Mouse (Mus musculus) layer of hippocampus, postnatal 14 days (tissue): ENCODE results near the gene Khdrbs1. TPM values are rescaled to one million over a fixed set of nuclear protein-coding genes. Genes with fewer than 3 reads are reported as not detected.

Experiments
- DNase-seq, 2 experiments: peaks; one replicate each; pipeline ENCODE4 v3.0.0; 2021 to 2022; ENCODE audit warnings: low spot score in 2 of 2, mixed read lengths in 1 of 2
- microRNA-seq, 2 experiments: library from miRNA; unstranded; fragments of <30 nt; microRNA quantifications; one replicate each; pipeline ENCODE4 v1.2.0; 2021
- total RNA-seq, 2 experiments: library from RNA; stranded (reverse); gene quantifications; 2 replicates each; pipeline ENCODE4 v1.2.3; 2021

Gene Khdrbs1
- total RNA-seq, 2 experiments from 2014 or later, result 83.3 to 85.6 TPM

DNA sequence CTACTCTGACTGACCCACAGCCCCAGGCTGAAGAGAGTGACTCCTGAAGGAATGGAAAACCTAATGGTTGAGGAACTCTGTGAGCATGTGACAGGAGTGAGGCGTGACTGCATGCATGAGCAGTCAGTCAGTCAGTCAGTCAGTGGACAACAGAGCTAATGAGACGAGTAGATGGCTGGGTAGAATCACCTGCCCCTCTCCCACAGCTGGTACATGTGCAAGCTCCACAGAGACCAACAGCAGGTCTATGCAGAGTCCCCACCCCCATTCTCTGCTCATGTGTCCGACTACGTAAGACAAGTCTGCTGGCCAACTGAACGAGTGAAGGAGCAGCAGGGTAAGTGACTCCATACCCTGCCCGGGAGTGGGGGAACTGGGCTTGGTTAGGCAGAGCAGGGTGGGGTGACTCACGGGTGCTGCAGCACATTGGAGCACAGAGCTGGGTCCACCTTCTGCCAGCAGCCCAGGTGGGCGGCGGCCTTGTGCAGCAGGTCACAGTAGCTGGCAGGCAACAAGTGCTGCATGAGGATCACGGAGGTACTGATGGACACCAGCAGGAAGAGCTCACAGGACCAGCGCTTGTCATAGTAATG, 58.1 kb downstream of the Khdrbs1 start:
- no peak for DNase-seq

DNA sequence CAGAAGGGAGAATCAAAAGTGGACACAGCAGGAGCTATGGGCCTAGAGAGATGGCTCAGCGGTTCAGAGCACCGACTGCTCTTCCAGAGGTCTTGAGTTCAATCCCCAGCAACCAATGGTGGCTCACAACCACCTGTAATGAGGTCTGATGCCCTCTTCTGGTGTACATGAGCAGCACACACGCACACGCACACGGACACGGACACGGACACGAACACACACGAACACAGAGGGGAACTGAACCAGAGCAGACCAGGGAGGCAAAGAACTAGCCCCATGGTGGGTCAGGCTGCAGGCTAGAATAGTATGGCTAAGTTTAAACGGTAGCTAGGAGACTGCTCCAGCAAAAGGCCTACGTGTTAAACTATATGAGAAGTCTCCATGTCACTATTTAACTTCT, 60.3 kb downstream of the Khdrbs1 start:
- no peak for DNase-seq

- DNase-seq, result no peak
Measured at GRCm38 (mm10) chr4:129672878-129673449, 69.1 kb downstream of the Khdrbs1 start.

DNA sequence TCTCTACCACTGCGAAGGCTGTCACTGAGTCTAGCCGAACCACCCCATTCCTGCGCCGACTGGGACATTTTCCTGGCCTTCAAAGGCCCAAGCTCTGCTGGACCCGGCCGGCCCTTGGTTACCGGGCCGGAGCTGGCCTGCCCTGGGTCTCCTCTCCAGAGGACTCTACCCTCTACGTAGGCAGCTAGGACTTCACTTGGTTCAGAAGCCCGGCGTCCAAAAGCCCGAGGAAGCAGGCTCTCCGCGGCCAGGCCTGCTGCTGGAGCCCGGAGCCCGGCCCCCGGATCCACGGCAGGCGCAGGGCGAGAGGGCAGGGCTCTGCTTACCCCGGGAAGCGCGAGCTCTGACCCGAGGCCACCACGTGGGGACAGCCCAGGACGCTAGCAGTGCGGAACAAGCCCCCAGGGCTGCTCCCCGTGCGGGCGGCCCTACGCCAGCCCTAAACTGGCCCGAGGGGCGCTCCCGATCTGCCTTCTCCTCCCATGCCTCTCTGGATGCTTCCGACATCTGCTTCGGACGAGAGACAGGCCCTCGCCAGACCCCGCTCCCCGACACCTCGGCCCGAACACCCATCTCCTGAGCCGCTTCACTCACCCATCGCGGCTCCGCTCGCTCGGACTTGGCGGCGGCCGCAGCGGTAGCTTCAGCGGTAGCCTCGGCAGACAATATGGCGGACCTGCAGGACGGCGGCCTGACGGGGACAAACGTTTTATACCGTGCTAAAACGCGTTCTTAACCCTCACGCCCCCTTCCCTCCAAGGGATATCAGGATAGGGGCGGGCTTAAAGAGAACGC, 69.8 kb downstream of the Khdrbs1 start, which contains the start of gene Kpna6:
Kpna6 (minus strand) TSS at position 685 of the 795 bp plus-strand sequence.
- peak; percentile 93 to 94 for DNase-seq

DNA sequence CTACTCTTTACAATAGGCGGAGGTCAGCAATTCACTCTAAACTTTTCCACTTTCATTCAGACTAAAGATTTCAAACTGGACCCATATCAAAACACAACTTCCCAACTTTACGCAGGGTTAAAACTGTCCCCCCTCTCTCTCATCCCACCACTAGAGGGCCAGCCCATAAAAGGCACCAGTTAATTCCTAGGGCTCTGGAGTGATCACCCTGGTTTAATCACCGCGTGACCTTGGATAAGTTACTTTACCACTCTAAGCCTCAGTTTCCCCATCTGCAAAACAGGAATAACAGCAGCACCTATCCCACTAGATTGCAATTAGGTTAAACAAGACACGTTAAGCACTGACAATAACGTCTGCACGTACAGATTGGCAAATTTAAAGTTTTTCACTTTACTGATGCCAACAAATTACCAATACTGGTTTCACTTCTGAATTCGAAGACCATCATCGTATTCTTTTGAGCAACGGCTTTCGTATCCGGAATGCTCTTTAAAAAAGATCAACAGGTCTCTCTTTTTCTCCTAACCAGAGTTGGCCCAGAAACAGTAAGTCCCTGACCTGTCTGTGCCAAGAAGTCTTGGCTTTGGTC, 70.5 kb downstream of the Khdrbs1 start:
- peak; percentile 22 to 51 for DNase-seq

DNA sequence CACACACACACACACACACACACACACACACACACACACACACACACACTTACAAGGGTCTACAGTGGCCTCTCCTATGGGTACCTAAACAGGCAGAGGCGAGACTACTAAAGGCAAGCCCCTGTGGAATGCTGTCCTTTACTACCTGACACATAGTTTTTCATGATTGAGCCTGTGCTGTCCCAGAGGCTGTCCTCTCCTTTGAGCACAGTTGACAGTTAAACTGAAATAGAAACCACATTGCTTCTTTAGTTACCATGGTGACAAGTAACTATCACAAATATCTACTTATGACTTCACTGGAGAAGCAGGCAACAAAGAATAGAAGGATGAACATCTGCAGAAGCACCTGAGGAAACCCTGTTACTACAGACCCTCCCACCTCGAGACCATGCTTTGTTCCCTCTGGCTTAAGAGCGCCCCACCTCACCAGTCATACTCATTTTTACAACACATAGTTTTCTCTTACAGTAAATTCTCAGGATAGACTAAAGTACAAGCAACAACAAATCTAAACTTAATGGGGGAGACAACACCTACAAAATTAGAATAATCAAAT, 79.8 kb downstream of the Khdrbs1 start:
- DNase-seq, result no peak

DNA sequence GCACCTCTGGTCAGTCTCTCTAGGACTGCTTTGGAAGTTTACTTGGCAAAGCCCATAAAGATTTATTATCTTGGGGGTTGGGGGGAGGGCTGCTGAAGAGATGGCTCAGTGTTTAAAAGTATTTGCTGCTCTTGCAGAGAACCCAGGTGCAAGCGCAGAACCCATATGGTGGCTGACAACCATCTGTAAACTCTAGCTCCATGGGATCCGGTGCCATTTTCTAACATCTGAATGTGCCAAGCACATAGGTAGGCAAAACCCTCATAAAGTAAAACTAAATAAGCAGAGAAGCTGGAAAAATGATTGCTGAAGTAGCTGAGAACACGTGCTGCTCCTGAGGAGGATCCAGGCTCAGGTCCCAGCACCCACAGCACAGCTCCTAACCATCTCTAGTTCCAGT, 80.5 kb downstream of the Khdrbs1 start:
- DNase-seq, result no peak

- DNase-seq, result no peak
Measured at GRCm38 (mm10) chr4:129654770-129655169, 87.3 kb downstream of the Khdrbs1 start.

Small RNA genes within 50 kb of the gene (microRNA-seq; reads per million reads assigned to microRNA genes)
- 0 reads per million in 2 experiments for gene Gm28017
- gene Mir7016, result 1.7 to 3.4 reads per million in 2 experiments

Other genes with a start within 250 kb of the Khdrbs1 start
- 100 to 1,000 TPM; 372 to 379 TPM for gene Marcksl1, start 228.7 kb downstream of the Khdrbs1 start, total RNA-seq
- 10 to 100 TPM; 36.4 to 44.6 TPM for gene Hdac1, start 199.6 kb downstream of the Khdrbs1 start, total RNA-seq
- 1 to 10 TPM; 4.0 to 4.4 TPM for gene Lck, start 168.7 kb downstream of the Khdrbs1 start, total RNA-seq
- under 1 TPM in 1 of 2 experiments, not detected in 1; 0.37 TPM for gene Fam167b, start 163.8 kb downstream of the Khdrbs1 start, total RNA-seq
- gene Eif3i, start 141.7 kb downstream of the Khdrbs1 start, total RNA-seq, result 100 to 1,000 TPM; 121 to 128 TPM
- gene Tmem234, start 141.6 kb downstream of the Khdrbs1 start, total RNA-seq, result 10 to 100 TPM; 86.1 to 90.9 TPM
- 1 to 10 TPM; 3.4 to 4.4 TPM for gene Dcdc2b, start 128.0 kb downstream of the Khdrbs1 start, total RNA-seq
- gene Iqcc, start 123.2 kb downstream of the Khdrbs1 start, total RNA-seq, result 10 to 100 TPM; 31.3 to 35.7 TPM
- 100 to 1,000 TPM; 102 to 116 TPM for gene Ccdc28b, start 118.4 kb downstream of the Khdrbs1 start, total RNA-seq
- 10 to 100 TPM; 39.8 to 46.9 TPM for gene Txlna, start 101.2 kb downstream of the Khdrbs1 start, total RNA-seq
- 10 to 100 TPM; 88.9 to 93.4 TPM for gene Kpna6, start 69.5 kb downstream of the Khdrbs1 start, total RNA-seq
- 10 to 100 TPM; 12.8 to 15.2 TPM for gene Tmem39b, start 45.5 kb downstream of the Khdrbs1 start, total RNA-seq
- gene Ptp4a2, start 68.9 kb upstream of the Khdrbs1 start, total RNA-seq, result 100 to 1,000 TPM; 123 to 132 TPM
- under 1 TPM; 0.09 to 0.21 TPM for gene Spocd1, start 186.9 kb upstream of the Khdrbs1 start, total RNA-seq
- gene Adgrb2, start 242.6 kb upstream of the Khdrbs1 start, total RNA-seq, result 100 to 1,000 TPM; 451 to 472 TPM